Mouse (Mus musculus) adrenal gland, postnatal 10 days (tissue): Measurements from ENCODE around the gene Sh2d7. TPM values are rescaled to one million over a fixed set of nuclear protein-coding genes. Genes with fewer than 3 reads are reported as not detected.

Experiments
- total RNA-seq, 2 experiments: library from RNA; stranded (reverse); gene quantifications; 2 replicates each; pipeline ENCODE4 v1.2.3; 2021

The Sh2d7 gene
- total RNA-seq, 2 experiments from 2014 or later, result not detected

Other genes starting within 250 kb of the Sh2d7 start
- gene Dmxl2, start 37.4 kb upstream of the Sh2d7 start, total RNA-seq, result 10 to 100 TPM; 11.7 to 15.2 TPM
- 10 to 100 TPM; 69.3 to 83.3 TPM for gene Cib2, start 21.2 kb downstream of the Sh2d7 start, total RNA-seq
- gene Idh3a, start 47.4 kb downstream of the Sh2d7 start, total RNA-seq, result 100 to 1,000 TPM; 806 to 826 TPM
- gene Acsbg1, start 122.9 kb downstream of the Sh2d7 start, total RNA-seq, result 100 to 1,000 TPM in 1 of 2 experiments, 10 to 100 TPM in 1; 85.7 to 119 TPM
- 10 to 100 TPM in 1 of 2 experiments, 1 to 10 TPM in 1; 10.0 to 16.7 TPM for gene Dnaja4, start 159.9 kb downstream of the Sh2d7 start, total RNA-seq
- 10 to 100 TPM; 74.9 to 78.8 TPM for gene Wdr61, start 195.5 kb downstream of the Sh2d7 start, total RNA-seq
- gene Crabp1, start 225.8 kb downstream of the Sh2d7 start, total RNA-seq, result 1 to 10 TPM; 3.9 to 5.9 TPM